Mouse (Mus musculus) bone marrow, adult 2 months (tissue): ENCODE measurements around the gene Gprin1. TPM values are rescaled to one million over a fixed set of nuclear protein-coding genes. Genes with fewer than 3 reads are reported as not detected.
A peak's percentile ranks its signal among the peaks of the same experiment; 100 is the strongest.

Experiments
- H3K27ac ChIP-seq: fragments of 200-500 bp; 2 replicates; pipeline ENCODE4 v1.5.1; 2012; ENCODE audit warnings: low read depth, mild to moderate bottlenecking, control low read depth, inconsistent platforms, low read length; ENCODE audit not compliant: control insufficient read depth, poor library complexity, insufficient read depth
- H3K4me1 ChIP-seq: fragments of 200-500 bp; 2 replicates; pipeline ENCODE4 v1.6.1; 2011; ENCODE audit warnings: low read length; ENCODE audit not compliant: control insufficient read depth, insufficient read depth
- H3K4me3 ChIP-seq: fragments of 200-500 bp; replicated peaks from 2 replicates; pipeline ENCODE3; 2011; ENCODE audit warnings: mild to moderate bottlenecking, low read depth, low read length, control low read depth; ENCODE audit not compliant: control insufficient read depth
- CTCF ChIP-seq: fragments of 200-500 bp; IDR thresholded peaks from 2 replicates; pipeline ENCODE4 v1.5.1; 2011; ENCODE audit warnings: low read length, control low read depth; ENCODE audit not compliant: control insufficient read depth, insufficient read depth
- POLR2A ChIP-seq: fragments of 200-500 bp; IDR thresholded peaks from 2 replicates; pipeline ENCODE4 v1.6.1; 2011; ENCODE audit warnings: low read depth, mild to moderate bottlenecking, control low read depth, low read length, borderline replicate concordance; ENCODE audit not compliant: control insufficient read depth
- WGBS: fragments of 180-500 bp; shearing (Covaris S2); methylation state at CpG from one replicate; pipeline ENCODE4 v1.1.7; 2018; 5-methylcytosine and 5-hydroxymethylcytosine counted together
- polyA plus RNA-seq: library from polyadenylated mRNA; stranded (reverse); fragments of >200 nt; gene quantifications from 2 replicates; pipeline ENCODE4 v1.2.4, GENCODE M21; 2011; ENCODE audit warnings: low replicate concordance; ENCODE audit not compliant: missing spikeins, insufficient read depth, insufficient read length

Gene Gprin1
- polyA plus RNA-seq, 1 experiment, result not detected

DNA sequence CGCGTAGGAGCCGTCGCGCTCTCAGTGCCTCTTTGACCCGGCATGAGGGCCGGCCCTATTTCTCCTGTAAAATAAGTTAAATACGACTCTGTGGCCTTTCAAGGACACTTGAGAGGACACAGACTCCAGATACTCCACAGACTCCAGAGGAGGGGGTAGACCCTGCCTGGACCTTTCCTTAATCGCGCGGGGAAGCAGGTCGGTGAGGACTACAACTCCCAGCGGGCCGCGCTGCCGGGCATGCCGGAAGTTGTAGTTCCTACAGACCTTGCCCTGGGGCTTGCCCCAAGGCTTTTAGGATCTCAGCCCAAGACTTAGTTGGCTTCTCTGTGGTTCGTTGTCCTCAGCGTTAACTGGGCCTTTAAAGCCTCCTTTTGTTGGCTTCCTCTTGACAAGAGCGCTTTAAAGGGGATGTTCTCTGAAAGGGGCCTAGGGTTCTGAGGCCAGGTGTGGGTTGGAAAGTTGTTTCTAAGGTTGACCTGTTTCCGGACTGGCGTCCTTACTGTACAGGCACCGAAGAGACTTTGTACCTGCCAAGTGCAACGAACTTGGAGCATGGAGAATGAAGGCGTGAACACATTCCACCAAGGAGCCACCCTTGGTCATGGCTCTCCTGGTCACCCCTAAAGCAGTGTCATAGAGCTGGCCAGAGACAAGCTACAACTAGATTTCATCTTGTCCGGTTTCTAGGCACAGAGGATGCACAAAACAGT, 55.2 kb downstream of the Gprin1 start:
- TF ChIP-seq CTCF, result no peak
- TF ChIP-seq POLR2A, result peak; percentile 64; the same call in 1 of the 2 replicates
- 14% methylated on average over 26 of the region's 26 CpGs for WGBS
- H3K4me3 ChIP-seq, result peak overlapping the region; percentile 95
- peaks cover 8% of the 10 kb centered on the region for H3K4me1 ChIP-seq
- H3K27ac ChIP-seq, result peak overlapping the region; percentile 100

DNA sequence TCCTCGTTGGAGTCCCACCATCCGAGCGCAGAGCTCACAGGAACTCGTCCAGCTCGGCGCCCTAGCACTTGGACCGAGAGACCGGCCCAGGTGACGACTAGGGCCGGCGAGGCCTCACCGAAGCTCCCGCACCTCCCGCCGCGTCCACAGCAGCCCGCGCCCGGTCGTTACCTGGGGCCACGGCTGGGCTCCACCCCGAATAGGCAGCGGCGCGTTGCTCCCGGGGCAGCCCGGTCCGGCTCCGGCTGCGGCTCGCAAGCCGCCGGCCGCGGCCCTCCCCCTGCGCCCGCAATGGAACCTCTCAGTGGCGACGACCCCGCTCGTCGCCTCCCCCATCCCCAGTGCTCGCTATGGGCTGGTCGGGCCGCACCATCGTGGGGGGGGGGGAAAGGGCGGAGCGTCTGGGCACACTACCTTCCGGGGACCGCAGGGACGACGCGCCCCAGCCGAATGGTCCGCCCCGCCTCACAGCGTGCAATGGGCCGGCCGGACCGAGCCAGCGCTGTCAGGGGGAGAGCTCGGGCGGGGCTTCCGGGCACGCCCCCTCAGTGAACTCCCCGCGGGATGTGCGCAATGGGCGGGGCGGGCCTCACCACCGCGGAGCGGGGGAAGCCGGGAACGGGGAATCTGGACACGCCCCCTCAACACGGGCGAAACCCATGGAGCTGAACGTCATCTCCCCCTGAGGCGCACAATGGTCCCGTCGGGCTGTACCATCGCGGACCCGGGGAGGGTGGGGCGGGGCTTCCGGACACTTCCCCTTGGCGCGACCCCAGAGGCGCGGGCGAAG, 55.9 kb downstream of the Gprin1 start, which contains the start of gene Rnf44:
Gene Rnf44 (minus strand): TSS at position 350 of the 790 bp plus-strand sequence.
- peak within 1 kb of the TSS; percentile 100 for H3K27ac ChIP-seq
- TF ChIP-seq CTCF (no peak), POLR2A (peak; percentile 69; the same call in 1 of the 2 replicates)
- peak within 1 kb of the TSS; percentile 99 for H3K4me3 ChIP-seq
- WGBS, result under 1% methylated on average over 86 of the region's 92 CpGs
- peaks cover 8% of the 10 kb centered on the region for H3K4me1 ChIP-seq

DNA sequence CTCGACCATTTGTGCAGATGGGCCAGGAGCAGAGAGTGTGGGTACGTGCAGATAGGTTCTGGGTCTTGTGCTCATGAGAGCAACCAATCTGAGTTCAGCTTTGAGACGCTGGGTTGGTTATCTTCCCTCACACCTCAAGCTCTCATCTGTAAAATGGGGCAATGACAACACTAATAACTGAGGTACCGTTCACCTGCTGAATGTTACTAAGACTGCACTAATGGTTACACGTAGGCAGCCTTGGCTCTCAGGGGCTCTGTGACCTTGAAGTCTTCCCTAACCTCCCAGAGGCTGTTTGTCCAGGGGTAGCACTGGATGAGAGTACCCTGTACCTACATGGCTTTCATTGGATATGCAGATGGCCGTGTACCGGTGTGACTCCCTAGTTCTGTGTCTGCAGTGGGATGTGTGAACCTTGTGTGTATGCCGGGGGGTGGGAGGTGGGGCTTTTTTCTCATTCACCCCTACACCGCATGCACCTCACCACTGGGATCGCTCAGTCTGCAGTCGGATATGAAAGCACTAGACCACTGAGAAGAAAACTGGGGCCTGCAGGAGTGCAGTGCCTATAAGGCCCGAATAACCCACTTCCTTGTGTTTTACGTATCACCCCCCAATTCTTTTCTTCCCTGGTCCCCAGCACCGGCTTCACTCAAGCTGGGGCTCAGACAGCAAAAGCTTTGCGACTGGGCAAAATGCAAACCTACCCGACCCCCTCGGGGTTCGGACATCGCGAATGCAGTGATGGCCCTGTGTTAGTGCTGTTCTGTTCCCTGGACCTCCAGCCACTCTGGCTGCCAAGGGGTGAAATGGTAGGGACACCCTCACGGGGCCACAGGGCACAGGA, 56.7 kb downstream of the Gprin1 start:
- 6% methylated on average over 21 of the region's 21 CpGs for WGBS
- Histone ChIP-seq H3K4me3 (peak overlapping the region; percentile 99), H3K4me1 (peaks cover 8% of the 10 kb centered on the region), H3K27ac (peak overlapping the region; percentile 100)
- TF ChIP-seq CTCF (no peak), POLR2A (no peak)

DNA sequence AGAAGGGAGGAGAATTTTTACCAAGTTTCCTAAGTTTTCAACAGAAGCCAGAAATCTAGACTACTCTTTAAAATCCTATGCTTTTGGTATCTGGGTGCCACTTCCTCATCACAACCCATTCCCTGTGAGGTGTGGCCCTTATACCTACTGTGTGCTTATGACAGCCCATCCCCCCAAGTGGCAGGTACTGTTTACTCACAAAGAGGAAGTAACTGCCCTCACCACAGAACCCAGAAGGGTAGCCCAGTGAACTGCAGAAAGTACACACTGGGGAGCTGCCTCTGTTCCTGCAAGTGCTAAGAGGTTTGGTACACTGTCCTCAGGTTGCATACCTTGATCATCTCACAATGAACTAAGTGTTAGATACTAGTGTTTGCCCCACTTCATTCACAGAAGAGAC, 57.9 kb downstream of the Gprin1 start:
- TF ChIP-seq CTCF, result no peak
- no peak for TF ChIP-seq POLR2A
- H3K4me1 ChIP-seq, result peaks cover 8% of the 10 kb centered on the region
- peak overlapping the region; percentile 99 for H3K4me3 ChIP-seq
- peak overlapping the region; percentile 100 for H3K27ac ChIP-seq

DNA sequence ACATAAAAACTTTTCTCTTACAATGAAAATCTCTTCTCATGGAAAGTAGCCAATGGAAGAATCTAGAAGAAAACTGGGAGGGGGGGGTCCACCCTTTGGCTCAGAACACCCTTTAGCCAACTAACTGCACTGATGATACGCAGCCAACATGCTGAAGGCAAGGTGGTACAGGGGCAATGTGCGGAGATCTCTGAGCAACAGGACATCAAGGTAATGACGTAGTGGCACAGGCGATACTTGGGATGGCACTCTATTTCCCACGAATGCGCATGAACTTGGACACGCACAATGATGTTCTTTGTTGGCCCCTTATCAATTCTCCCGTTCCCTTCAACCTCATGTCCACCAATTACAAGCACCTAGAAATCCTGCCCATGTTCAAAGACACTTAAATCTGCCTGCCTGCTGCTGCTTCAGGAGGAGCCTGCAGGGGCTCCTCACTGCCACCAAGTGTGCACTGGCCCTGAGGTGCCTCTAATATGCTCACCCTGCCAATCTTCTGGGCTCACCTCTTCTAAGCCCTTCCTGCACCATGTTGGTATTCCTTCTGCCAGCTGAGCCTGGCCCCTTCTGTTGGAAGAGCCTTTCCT, 59.4 kb downstream of the Gprin1 start:
- H3K4me3 ChIP-seq, result no peak overlapping the region
- H3K27ac ChIP-seq, result no peak overlapping the region
- H3K4me1 ChIP-seq, result peaks cover 11% of the 10 kb centered on the region
- 88% methylated on average over 8 of the region's 8 CpGs for WGBS
- no peak for TF ChIP-seq CTCF
- TF ChIP-seq POLR2A, result no peak

DNA sequence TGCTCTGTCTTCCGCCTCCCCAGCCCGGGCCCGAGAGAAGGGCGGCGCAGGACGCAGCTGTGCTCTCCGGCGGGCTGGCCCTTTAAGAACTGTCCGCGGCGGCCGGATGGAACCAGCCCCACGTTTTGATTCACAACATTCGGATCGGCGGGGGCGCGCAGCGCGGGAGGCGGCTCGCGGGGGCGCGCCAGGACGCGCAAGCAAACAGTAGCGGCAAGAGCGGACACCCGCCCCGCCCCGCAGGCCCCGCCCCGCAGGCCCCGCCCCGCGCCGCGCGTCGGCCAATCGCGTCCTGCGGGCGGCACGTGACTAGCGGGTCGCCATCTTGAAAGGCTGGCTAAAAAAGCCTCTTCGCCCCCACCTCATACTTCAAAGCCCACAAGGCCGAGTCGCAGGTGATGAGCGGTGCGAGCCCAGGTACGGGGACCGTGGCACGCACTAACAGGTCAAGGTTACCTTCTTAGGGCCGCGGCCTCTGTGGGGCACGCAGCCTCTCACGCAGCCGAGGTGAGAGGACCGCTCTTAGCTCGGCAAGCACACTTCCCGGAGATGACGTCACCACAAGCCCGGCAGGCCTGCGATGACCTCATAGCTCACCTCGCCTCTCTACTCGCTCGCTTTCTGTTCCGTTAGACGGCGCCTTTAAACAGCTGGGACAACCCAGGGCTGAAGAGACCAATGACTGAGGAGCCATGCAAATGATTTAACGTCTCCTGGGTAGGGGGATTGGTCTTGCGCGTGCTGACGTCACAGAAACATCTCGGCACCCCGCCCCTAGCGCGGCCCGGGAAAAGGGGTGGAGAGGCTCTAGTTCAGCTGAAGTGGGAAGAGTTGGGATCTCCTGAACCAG, 61.9 kb downstream of the Gprin1 start:
- Histone ChIP-seq H3K4me3 (peak overlapping the region; percentile 91), H3K27ac (peak overlapping the region; percentile 99), H3K4me1 (peaks cover 11% of the 10 kb centered on the region)
- TF ChIP-seq POLR2A (no peak; the same call in none of the 2 replicates), CTCF (no peak)
- under 1% methylated on average over 82 of the region's 82 CpGs for WGBS

DNA sequence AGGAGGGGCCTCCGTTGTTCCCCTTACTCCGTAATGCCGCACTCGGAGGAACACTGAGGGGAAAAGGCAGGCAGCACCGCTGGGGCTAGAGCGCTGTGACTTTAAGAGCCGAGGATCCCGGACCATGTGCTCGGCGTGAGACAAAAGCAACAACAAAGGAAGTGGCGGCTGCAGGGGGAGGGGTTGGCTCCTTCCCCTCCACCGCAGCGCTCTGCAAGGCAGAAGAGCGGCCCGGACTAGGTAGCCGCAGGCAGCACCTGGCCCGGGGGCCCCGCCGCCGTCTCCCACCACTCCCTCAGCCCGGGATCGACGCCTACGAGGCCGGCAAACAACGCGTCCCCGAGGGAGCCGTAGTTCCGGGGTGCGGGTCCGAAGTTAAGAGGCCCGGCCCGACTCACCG, 62.6 kb downstream of the Gprin1 start:
- TF ChIP-seq CTCF (no peak), POLR2A (peak; percentile 38; the same call in 1 of the 2 replicates)
- under 1% methylated on average over 35 of the region's 35 CpGs for WGBS
- H3K27ac ChIP-seq, result peak overlapping the region; percentile 97
- peak overlapping the region; percentile 70 for H3K4me3 ChIP-seq
- peaks cover 7% of the 10 kb centered on the region for H3K4me1 ChIP-seq

Other genes with a start within 250 kb of the Gprin1 start
- gene Simc1, start 246.1 kb downstream of the Gprin1 start, polyA plus RNA-seq, result 3.2 and 4.2 TPM in 2 replicates
- 17.9 and 24.8 TPM in 2 replicates for gene 4833439L19Rik, start 184.4 kb downstream of the Gprin1 start, polyA plus RNA-seq
- 6.0 and 6.2 TPM in 2 replicates for gene Arl10, start 174.9 kb downstream of the Gprin1 start, polyA plus RNA-seq
- 9.5 and 16.1 TPM in 2 replicates for gene Nop16, start 159.8 kb downstream of the Gprin1 start, polyA plus RNA-seq
- 40.1 and 41.2 TPM in 2 replicates for gene Higd2a, start 159.7 kb downstream of the Gprin1 start, polyA plus RNA-seq
- gene Cltb, start 138.5 kb downstream of the Gprin1 start, polyA plus RNA-seq, result 19.8 TPM in 2 replicates
- 14.6 and 26.3 TPM in 2 replicates for gene Faf2, start 128.1 kb downstream of the Gprin1 start, polyA plus RNA-seq
- gene Rnf44, start 56.0 kb downstream of the Gprin1 start, polyA plus RNA-seq, result 26.7 and 60.0 TPM in 2 replicates
- gene Cdhr2, start 48.4 kb downstream of the Gprin1 start, polyA plus RNA-seq, result not detected in 2 replicates
- not detected in 2 replicates for gene Sncb, start 16.7 kb upstream of the Gprin1 start, polyA plus RNA-seq
- gene Eif4e1b, start 34.1 kb upstream of the Gprin1 start, polyA plus RNA-seq, result 3.1 TPM in 1 of 2 replicates, not detected in the other
- 11.8 and 12.0 TPM in 2 replicates for gene Tspan17, start 39.5 kb upstream of the Gprin1 start, polyA plus RNA-seq
- gene Unc5a, start 199.5 kb upstream of the Gprin1 start, polyA plus RNA-seq, result 0.79 and 1.4 TPM in 2 replicates